Mouse (Mus musculus) B cell, adult 2 months (primary cell): ENCODE data around the gene Prr5l.
A peak's percentile ranks its signal among the peaks of the same experiment; 100 is the strongest.

ENCODE experiments used
- DNase-seq, 2 experiments: peaks; one replicate each; pipeline ENCODE4 v3.0.0; 2022

Gene Prr5l

DNA sequence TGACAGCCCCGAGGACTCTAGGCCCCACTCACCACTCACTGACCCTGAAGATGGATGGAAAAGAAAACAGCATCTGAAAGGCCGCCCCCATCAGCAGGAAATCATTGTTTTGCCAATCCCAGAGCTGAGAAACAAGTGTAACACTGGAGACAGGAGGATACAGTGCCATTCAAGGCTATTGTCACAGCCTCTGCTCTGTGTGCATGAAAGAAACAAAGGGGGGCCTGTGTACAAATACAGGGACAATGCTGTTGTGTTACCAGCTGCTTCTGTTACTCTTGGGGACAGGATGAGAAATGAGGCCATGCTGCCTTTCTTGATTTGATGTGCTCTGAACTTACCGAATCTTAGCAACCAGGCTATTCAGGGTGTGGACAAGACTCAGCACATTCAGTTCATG lies at the start of gene Prr5l:
Prr5l (minus strand) TSS at position 30 of the 400 bp plus-strand sequence.
- no peak for DNase-seq

DNA sequence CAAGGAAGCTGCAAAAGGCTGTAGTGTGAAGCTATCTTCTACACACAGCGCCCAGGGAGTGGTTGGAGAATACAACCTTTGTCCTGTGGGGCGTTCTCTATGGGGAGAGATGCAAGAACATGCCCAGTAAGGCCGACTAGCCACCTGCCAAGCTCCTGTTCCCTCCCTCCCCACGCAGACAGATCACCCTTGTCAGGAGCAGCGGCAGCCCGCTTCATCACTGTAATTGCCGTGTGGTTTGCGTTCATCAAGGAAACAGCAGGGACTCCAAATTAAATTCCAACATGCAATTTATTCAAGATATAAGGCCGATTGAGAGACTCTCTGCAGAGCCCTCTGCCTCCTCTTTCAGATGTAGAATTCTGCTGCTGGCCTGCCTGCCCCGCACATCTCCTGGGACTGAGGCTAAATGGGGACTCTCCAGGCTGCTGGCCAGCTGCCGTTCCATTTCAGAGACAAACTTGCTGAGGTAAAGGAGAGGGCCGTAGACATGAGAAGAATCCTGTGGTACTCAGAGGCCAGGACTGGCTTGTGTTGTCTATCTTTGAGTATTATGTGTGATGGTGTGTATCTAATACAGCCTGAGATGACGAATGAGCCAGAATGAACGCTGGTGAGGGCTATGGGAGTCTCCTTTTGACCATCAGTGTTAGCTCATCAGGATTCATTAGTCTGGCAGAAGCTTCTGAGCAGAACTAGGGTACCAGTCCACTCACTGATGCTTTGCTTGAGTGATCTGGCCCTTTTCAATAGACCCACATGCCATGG lies 49.5 kb upstream of the Prr5l start:
- no peak for DNase-seq

- no peak for DNase-seq
Observed at GRCm38 (mm10) chr2:101925591-101926188, 42.9 kb upstream of the Prr5l start.

- DNase-seq = no peak
Observed at GRCm38 (mm10) chr2:101925183-101925582, 42.4 kb upstream of the Prr5l start.

DNA sequence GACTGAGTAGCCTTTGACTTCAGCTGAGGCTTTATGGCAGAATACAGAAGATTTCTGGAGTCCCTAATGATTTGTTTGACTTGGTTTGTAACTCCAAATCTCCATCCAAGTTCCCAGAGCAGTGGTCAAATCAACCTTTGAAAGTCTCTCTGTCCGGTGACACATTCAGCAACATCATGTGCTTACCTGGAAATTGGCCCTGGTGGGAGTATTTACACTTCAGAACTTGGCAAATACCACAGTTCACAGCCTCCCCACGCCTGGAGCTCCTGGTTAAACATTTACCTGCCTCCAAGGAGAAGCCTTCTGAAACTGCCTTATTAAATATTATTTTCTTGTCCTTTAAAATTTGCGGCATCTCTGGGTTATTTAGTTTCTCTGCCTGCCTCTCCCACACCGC lies 40.4 kb upstream of the Prr5l start:
- no peak for DNase-seq

GRCm38 (mm10) chr2:101922302-101922701 lies 39.5 kb upstream of the Prr5l start:
- DNase-seq = no peak

DNA sequence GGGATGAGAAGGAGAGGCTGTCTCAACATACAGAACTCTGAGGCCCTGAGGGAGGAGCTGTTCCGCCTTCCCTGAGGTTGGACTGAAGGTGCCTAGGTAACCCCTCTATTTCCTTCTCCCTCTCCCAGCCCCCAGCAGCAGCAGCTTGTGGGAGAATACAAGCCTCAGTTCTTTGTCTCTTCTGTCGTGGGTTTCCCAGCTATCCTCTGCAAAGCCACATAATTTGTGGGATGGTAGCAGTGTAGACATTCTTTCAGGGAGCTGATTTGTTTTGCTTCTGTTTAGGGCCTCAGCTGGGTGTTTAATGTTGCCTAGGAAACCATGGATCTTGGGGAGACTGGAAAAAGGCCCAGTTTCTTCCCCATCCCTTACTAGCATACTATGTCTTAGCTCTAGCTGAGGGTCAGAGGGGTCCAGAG lies 37.3 kb upstream of the Prr5l start:
- no peak for DNase-seq

- DNase-seq = no peak
Observed at GRCm38 (mm10) chr2:101918518-101918917, 35.7 kb upstream of the Prr5l start.

DNA sequence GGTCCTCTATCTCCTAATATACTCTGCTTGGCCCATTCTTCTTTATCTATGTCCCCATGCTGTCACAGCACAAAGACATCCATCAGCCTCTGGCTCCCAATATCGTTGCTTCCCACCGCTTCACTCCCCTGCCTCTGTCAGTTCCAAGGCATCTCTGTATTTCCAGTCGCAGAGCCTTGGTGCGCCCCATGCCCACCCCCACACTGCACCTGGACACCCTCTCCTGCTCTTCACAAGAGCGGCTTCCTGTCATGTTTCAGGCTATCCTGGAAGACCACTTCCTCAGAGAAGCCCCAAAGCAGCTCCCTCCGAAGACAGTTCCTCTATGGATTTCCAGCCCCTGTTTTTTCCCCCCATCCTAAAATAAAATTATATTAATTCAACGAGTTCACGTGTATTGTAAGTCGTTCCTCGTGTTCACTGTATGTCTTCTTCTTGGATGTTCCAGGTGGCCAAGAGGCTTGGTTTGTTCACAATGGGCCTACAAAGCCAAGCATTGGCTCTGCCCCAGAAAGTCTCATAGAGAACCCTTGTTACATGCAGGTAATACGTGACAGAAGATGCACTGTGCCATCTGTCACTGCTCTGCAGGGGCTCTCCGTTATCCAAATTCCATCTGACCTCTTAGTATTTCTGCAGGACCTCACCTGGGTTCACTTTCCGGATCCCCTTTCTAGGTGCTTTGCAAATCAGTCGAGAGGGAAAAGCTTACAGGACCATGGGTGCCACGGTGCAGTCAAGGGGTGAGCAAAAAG lies 26.7 kb upstream of the Prr5l start:
- no peak for DNase-seq

DNA sequence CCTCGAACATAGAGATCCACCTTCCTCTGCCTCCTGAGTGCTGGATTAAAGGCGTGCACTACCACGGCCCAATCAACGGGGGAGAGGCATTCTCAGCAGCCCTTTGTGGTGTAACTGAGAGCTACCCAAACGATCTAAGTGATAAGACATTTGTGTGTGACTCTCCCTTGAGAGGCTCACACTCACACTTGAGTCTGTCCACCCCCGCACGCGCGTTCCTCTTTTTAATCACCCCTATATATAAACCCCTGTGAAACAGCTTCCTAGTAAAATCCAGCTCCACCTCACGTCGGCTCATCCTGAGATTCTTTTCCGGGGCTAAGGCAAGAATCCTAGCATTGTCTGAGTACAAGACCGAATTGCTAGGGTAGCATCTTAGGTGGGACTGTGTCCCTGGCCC lies 25.9 kb upstream of the Prr5l start:
- no peak for DNase-seq

GRCm38 (mm10) chr2:101907386-101908022 lies 24.7 kb upstream of the Prr5l start:
- DNase-seq = no peak

GRCm38 (mm10) chr2:101906379-101906690 lies 23.5 kb upstream of the Prr5l start:
- DNase-seq = no peak

DNA sequence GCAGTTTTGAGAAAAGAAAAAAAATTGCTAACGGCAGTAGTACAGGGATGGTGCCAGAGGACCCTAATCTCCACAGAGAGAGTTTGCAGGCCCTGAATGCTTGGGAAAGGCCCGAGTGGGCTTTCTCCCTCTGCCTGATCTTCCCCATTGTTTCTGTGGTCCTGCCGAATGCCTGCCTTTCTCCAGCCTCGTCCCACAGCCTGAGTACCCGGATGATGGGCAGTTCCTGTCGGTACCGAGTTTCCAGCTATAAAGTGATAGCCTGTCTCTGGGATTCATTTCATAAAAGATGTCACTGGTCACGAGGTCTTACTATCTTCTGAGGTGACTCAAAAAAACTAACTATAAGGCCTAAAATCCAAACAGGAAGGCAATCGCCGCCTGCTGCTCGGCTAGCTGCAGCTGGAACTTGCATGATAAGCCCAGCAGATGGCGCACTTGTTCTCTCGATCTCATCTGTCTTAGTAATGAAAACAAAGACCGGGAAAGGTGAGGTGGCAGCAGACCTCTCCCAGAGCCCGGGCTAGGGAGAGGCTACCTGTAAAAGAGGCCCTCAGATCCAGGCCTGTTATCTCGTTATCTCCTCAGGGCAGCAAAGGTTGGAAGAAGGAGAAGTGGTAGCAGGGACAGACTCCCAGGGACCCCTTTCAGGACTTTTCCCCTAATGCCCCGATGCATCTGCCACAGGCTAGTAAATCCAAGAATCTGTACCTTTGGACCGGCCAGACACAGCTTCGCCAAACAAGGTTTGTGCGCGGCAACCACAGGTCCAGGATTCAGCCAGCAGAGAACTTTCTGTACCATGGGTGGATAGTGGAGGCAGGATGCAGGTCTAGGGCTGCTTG lies 22.9 kb upstream of the Prr5l start:
- DNase-seq = peak; percentile 76 to 79

DNA sequence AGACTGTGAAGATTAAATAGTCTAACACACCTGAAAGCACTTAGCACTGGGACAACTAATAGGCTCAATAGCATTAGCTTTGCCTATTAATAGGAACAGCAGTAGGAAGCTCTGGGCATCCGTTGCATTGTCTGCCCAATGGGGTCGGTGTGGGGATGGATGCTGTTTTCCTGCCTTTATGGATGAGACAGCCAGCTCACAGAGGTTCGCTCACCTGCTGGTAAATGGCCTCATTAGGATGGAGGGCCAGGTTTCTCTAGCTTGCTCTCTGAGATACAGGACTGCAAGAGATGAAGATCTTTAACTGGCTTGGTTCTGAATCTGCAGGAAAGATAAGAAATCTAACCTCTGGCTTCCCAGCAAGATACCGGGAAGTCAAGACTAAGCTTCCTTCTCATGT lies 19.4 kb upstream of the Prr5l start:
- DNase-seq = no peak

- DNase-seq = no peak
Observed at GRCm38 (mm10) chr2:101896425-101897204, 13.8 kb upstream of the Prr5l start.

DNA sequence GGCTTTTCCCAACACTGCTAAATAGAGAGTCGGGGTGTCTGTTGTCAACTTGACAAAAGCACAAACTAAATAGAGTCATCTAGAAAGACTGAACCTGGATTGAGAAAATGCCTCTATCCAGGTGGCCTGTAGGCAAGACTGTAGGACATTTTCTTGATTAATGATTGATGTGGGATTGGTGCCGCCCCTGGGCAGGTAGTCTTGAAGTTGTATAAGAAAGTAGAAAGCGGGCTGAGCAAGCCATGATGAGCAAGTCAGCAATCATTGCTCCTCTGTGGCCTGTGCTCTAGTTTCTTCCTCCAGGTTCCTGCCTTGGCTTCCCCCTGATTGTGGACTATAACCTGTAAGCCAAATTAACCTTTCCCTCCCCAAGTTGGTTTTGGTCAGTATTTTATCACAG lies 11.3 kb upstream of the Prr5l start:
- no peak for DNase-seq

DNA sequence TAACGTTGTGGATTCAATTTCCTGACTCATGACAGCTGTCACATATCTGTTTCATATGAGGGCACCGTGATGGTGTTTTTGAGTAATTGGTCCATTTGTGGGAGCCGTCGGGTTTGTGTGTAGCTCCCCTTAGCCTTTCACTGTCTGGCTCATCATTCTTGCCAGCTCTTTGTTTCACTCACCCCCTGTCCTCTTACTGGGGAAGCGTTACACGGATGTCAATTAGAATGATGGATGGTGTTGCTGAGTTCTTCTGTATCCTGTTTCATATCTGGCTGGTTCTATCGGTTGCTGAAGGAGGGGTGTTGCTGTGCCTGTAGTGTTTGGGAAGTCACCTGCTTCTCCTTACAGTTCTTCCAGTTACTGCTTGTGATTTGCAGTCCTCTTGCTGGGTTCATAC lies 8.3 kb upstream of the Prr5l start:
- DNase-seq = no peak

DNA sequence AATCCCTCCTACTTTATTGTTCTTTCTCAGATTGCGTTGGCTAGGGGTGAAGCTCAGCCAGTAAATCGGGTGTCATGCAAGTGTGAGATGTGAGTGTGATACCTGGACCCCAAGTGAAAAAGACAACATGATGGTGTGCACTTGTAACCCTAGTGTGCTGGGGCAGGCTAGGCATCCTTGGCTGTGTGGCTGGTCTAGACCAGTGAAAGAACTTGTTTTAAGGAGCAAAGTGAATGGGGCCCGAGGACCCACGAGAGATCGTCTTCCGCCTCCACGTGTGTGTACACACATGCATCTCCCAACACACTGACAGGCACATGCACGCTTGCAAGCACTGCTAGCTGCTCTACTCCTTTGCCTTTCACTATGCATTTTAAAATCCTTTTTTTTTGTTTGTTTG lies 6.1 kb upstream of the Prr5l start:
- DNase-seq = no peak

DNA sequence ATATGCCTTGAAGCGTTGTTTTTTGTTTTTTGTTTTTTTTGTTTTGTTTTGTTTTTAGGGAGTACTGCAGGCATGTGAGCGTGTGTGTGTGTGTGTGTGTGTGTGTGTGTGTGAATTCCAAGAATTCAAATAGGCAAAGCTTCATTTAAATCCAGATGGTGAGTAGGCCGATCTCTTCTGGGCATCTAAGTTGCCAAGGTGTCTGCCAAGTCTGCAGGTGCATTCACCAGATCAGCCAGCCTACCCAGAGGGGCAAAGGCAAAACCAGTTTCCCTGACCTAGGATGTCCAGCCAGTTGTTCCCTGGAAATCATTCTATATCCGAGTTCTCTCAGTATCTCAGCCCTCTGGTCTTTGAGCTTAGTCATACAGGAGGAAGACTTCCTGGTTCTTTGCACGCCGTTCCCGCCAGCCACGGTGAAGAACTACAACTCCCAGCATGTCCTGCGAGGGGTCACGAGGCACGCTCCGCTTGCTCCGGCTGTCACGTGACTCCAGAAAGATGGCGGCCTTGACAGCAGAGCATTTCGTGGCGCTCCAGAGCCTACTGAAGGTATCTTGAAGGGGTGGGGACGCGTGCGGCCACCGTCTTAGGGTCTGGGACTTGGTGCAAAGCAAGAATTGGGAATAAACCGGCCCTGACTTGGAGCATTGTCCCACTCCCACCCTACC lies 3.1 kb upstream of the Prr5l start, which contains the start of gene Commd9:
Commd9 (plus strand) TSS at position 480 of the 671 bp plus-strand sequence.
- DNase-seq = peak; percentile 95 to 97

GRCm38 (mm10) chr2:101884286-101884685 lies 1.5 kb upstream of the Prr5l start:
- DNase-seq = no peak
